Mouse (Mus musculus) kidney, embryonic 16.5 days (tissue): ENCODE measurements around the gene Cdk2ap2. TPM values are rescaled to one million over a fixed set of nuclear protein-coding genes. Genes with fewer than 3 reads are reported as not detected.
"Not testable (repeated sequence)": the region's sequence is repeated elsewhere in the genome, so short reads cannot be mapped to it uniquely, and the experiment has no call there.

ENCODE experiments used
- ATAC-seq: fragments of 200-750 bp; cut with Nextera tagmentation; 2 replicates; pipeline ENCODE4 v1.8.0; 2017; ENCODE audit warnings: moderate TSS enrichment; ENCODE audit not compliant: low FRiP score, low TSS enrichment
- H3K27ac ChIP-seq: fragments of 300-500 bp; sonication (generic); 2 replicates; pipeline ENCODE4 v1.5.1; 2014; ENCODE audit warnings: low read length
- H3K27me3 ChIP-seq: fragments of 300-500 bp; sonication (generic); 2 replicates; pipeline ENCODE4 v1.6.1; 2014; ENCODE audit warnings: low read length, control low read depth, mixed read lengths; ENCODE audit not compliant: insufficient read depth
- H3K36me3 ChIP-seq: fragments of 300-500 bp; sonication (generic); 2 replicates; pipeline ENCODE4 v1.6.1; 2014; ENCODE audit warnings: low read length, control low read depth, mixed read lengths; ENCODE audit not compliant: insufficient read depth
- H3K4me1 ChIP-seq: fragments of 300-500 bp; sonication (generic); 2 replicates; pipeline ENCODE4 v1.6.1; 2014; ENCODE audit warnings: low read length, control low read depth, mixed read lengths; ENCODE audit not compliant: insufficient read depth
- H3K4me2 ChIP-seq: fragments of 300-500 bp; sonication (generic); replicated peaks from 2 replicates; pipeline ENCODE4 v1.6.1; 2014; ENCODE audit warnings: low read depth, low read length
- H3K4me3 ChIP-seq: fragments of 300-500 bp; sonication (generic); 2 replicates; pipeline ENCODE4 v1.5.1; 2014; ENCODE audit warnings: mild to moderate bottlenecking, low read length
- H3K9ac ChIP-seq: fragments of 300-500 bp; sonication (generic); replicated peaks from 2 replicates; pipeline ENCODE4 v1.6.1; 2014; ENCODE audit warnings: low read length
- H3K9me3 ChIP-seq: fragments of 300-500 bp; sonication (generic); 2 replicates; pipeline ENCODE4 v1.6.1; 2016; ENCODE audit warnings: low read length, control low read depth
- WGBS: fragments of 180-500 bp; shearing (Covaris S2); extraction: QIAGEN DNeasy Blood & Tissue Kit; methylation state at CpG from one replicate; pipeline ENCODE4 v1.1.7; 2014; 5-methylcytosine and 5-hydroxymethylcytosine counted together
- polyA plus RNA-seq: library from polyadenylated mRNA; unstranded; fragments of >200 nt; fragmentation: Nextera tagmentation; extraction: Ambion mirVana; gene quantifications from 2 replicates; pipeline ENCODE4 v1.2.1, GENCODE M21; 2015

Cdk2ap2 gene
- polyA plus RNA-seq, 1 experiment from 2014 or later, result 138 TPM

- H3K27me3 ChIP-seq, result no peaks in the 10 kb centered on the region
- H3K9ac ChIP-seq, result peak overlapping the region; percentile 45
- H3K4me2 ChIP-seq, result peak overlapping the region; percentile 61
- H3K36me3 ChIP-seq, result peaks cover 13% of the 10 kb centered on the region; the same call in 1 of the 2 replicates
- 94% methylated on average over 2 of the region's 2 CpGs for WGBS
- no peak overlapping the region for H3K27ac ChIP-seq
- no peaks in the 10 kb centered on the region for H3K9me3 ChIP-seq
- H3K4me3 ChIP-seq, result peak overlapping the region; percentile 56
- no peak for ATAC-seq
- H3K4me1 ChIP-seq, result peaks cover 20% of the 10 kb centered on the region
Measured at GRCm38 (mm10) chr19:4120496-4120895, 23.5 kb downstream of the Cdk2ap2 start.

- peak; percentile 64 for ATAC-seq
- Histone ChIP-seq H3K36me3 (peaks cover 7% of the 10 kb centered on the region; the same call in 1 of the 2 replicates), H3K27me3 (no peaks in the 10 kb centered on the region), H3K4me1 (peaks cover 20% of the 10 kb centered on the region), H3K9me3 (no peaks in the 10 kb centered on the region), H3K9ac (peak overlapping the region; percentile 66), H3K27ac (peak overlapping the region; percentile 80), H3K4me3 (peak overlapping the region; percentile 56), H3K4me2 (peak overlapping the region; percentile 61)
- WGBS, result 2% methylated on average over 38 of the region's 38 CpGs
Measured at GRCm38 (mm10) chr19:4121097-4121805, 24.3 kb downstream of the Cdk2ap2 start.

- H3K36me3 ChIP-seq, result not testable (repeated sequence)
Measured at GRCm38 (mm10) chr19:4121896-4122295, 24.9 kb downstream of the Cdk2ap2 start.

GRCm38 (mm10) chr19:4122411-4123370 lies 25.7 kb downstream of the Cdk2ap2 start:
- H3K27me3 ChIP-seq, result no peaks in the 10 kb centered on the region
- no peak overlapping the region for H3K9ac ChIP-seq
- H3K4me2 ChIP-seq, result no peak overlapping the region
- peaks cover 32% of the 10 kb centered on the region for H3K4me1 ChIP-seq
- ATAC-seq, result no peak
- H3K27ac ChIP-seq, result no peak overlapping the region
- no peaks in the 10 kb centered on the region for H3K9me3 ChIP-seq
- 85% methylated on average over 7 of the region's 7 CpGs for WGBS
- peaks cover 4% of the 10 kb centered on the region; the same call in 1 of the 2 replicates for H3K36me3 ChIP-seq
- no peak overlapping the region for H3K4me3 ChIP-seq

More at GRCm38 (mm10) chr19:4121896-4122295, 24.9 kb downstream of the Cdk2ap2 start:
- not testable (repeated sequence) for ATAC-seq, H3K27ac ChIP-seq, H3K4me3 ChIP-seq, H3K27me3 ChIP-seq, H3K9me3 ChIP-seq
- peaks cover 26% of the 10 kb centered on the region for H3K4me1 ChIP-seq
- 0 out of 2 replicates have a peak overlapping the region, but pooled peaks have one; percentile 22 for H3K4me2 ChIP-seq
- 0 out of 2 replicates have a peak overlapping the region, but pooled peaks have one; percentile 18 for H3K9ac ChIP-seq
- 58% methylated on average over 6 of the region's 6 CpGs for WGBS

GRCm38 (mm10) chr19:4124432-4124831 lies 27.4 kb downstream of the Cdk2ap2 start:
- peaks cover 32% of the 10 kb centered on the region for H3K4me1 ChIP-seq
- 68% methylated on average over 4 of the region's 4 CpGs for WGBS
- H3K9me3 ChIP-seq, result no peaks in the 10 kb centered on the region
- peaks cover 14% of the 10 kb centered on the region for H3K36me3 ChIP-seq
- no peak for ATAC-seq
- no peak overlapping the region for H3K27ac ChIP-seq
- H3K9ac ChIP-seq, result no peak overlapping the region
- H3K4me2 ChIP-seq, result no peak overlapping the region
- no peaks in the 10 kb centered on the region for H3K27me3 ChIP-seq
- H3K4me3 ChIP-seq, result no peak overlapping the region

GRCm38 (mm10) chr19:4125268-4125667 lies 28.3 kb downstream of the Cdk2ap2 start:
- not testable (repeated sequence) for H3K9me3 ChIP-seq, H3K27me3 ChIP-seq
- Histone ChIP-seq H3K4me3 (peak overlapping the region; percentile 70), H3K27ac (0 out of 2 replicates have a peak overlapping the region, but pooled peaks have one; percentile 52), H3K4me2 (peak overlapping the region; percentile 62), H3K4me1 (peaks cover 28% of the 10 kb centered on the region), H3K9ac (peak overlapping the region; percentile 52; the same call in 1 of the 2 replicates), H3K36me3 (peaks cover 15% of the 10 kb centered on the region)
- 12% methylated on average over 2 of the region's 4 CpGs for WGBS
- ATAC-seq, result peak; percentile 33

- peak; percentile 96 for ATAC-seq
Measured at GRCm38 (mm10) chr19:4125741-4126696, 29.0 kb downstream of the Cdk2ap2 start, which contains the start of gene Aip. Aip (minus strand) TSS chr19:4125858.

GRCm38 (mm10) chr19:4126759-4127495 lies 29.9 kb downstream of the Cdk2ap2 start:
- peaks cover 20% of the 10 kb centered on the region for H3K4me1 ChIP-seq
- peak overlapping the region; percentile 62 for H3K4me2 ChIP-seq
- H3K9ac ChIP-seq, result peak overlapping the region; percentile 87
- no peaks in the 10 kb centered on the region for H3K27me3 ChIP-seq
- ATAC-seq, result no peak
- no peaks in the 10 kb centered on the region for H3K9me3 ChIP-seq
- peak overlapping the region; percentile 70 for H3K4me3 ChIP-seq
- peaks cover 24% of the 10 kb centered on the region for H3K36me3 ChIP-seq
- no peak overlapping the region for H3K27ac ChIP-seq
- 35% methylated on average over 7 of the region's 7 CpGs for WGBS

More at GRCm38 (mm10) chr19:4125741-4126696, 29.0 kb downstream of the Cdk2ap2 start, which contains the start of gene Aip:
- Histone ChIP-seq H3K36me3 (peaks cover 16% of the 10 kb centered on the region), H3K27ac (peak within 1 kb of the TSS; percentile 57), H3K27me3 (no peaks in the 10 kb centered on the region), H3K9me3 (no peaks in the 10 kb centered on the region), H3K4me2 (peak within 1 kb of the TSS; percentile 62), H3K4me3 (peak within 1 kb of the TSS; percentile 70), H3K4me1 (peaks cover 20% of the 10 kb centered on the region), H3K9ac (peak within 1 kb of the TSS; percentile 87)
- under 1% methylated on average over 58 of the region's 64 CpGs for WGBS
